Mouse (Mus musculus) lung, adult 2 months (tissue): Measurements from ENCODE around the gene Syn3. TPM values are rescaled to one million over a fixed set of nuclear protein-coding genes. Genes with fewer than 3 reads are reported as not detected.
"Not testable (repeated sequence)": the region's sequence is repeated elsewhere in the genome, so short reads cannot be mapped to it uniquely, and the experiment has no call there.

Source experiments
- DNase-seq: peaks from one replicate; pipeline ENCODE4 v3.0.0; 2022
- H3K4me1 ChIP-seq: fragments of 200-500 bp; 2 replicates; pipeline ENCODE4 v1.6.1; 2011; ENCODE audit warnings: low read length; ENCODE audit not compliant: control insufficient read depth, insufficient read depth
- H3K4me3 ChIP-seq: fragments of 200-500 bp; replicated peaks from 2 replicates; pipeline ENCODE3; 2011; ENCODE audit warnings: low read depth, mild to moderate bottlenecking, control low read depth, low read length; ENCODE audit errors: extremely low read depth
- CTCF ChIP-seq: fragments of 200-500 bp; IDR thresholded peaks from 2 replicates; pipeline ENCODE4 v1.5.1; 2011; ENCODE audit warnings: mild to moderate bottlenecking, low read length, control low read depth; ENCODE audit not compliant: insufficient read depth
- POLR2A ChIP-seq: fragments of 200-500 bp; IDR thresholded peaks from 2 replicates; pipeline ENCODE4 v1.6.1; 2011; ENCODE audit warnings: low read depth, mild to moderate bottlenecking, control low read depth, low read length, borderline replicate concordance; ENCODE audit errors: extremely low read depth
- WGBS: fragments of 180-500 bp; shearing (Covaris S2); methylation state at CpG from one replicate; pipeline ENCODE4 v1.1.7; 2018; 5-methylcytosine and 5-hydroxymethylcytosine counted together
- polyA plus RNA-seq: library from polyadenylated mRNA; depleted of rRNA; stranded (reverse); fragments of >200 nt; gene quantifications from 2 replicates; pipeline ENCODE4 v1.2.3, GENCODE M21; 2012

Gene Syn3
- polyA plus RNA-seq, 1 experiment, result 1.1 TPM

DNA sequence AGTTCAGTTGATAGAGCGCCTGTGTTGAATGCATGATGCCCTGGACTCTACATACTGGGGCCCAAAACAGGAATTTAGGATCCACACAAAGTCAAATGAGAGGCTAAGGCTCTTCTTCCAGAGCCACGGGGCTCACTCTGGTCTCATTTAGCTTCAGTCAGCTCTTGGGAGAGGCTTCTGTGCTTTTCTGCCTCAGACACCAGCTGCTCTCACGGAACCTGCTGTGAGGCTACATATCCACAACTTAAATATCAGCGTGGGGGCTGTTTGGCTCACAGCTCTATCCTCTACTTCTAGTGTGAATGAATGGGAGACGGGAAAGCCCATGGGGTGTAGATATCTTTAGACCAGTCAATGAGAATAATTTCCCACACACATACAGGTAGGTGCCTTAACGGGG is 109.9 kb downstream of the Syn3 start:
- no peak for TF ChIP-seq CTCF
- no peak for TF ChIP-seq POLR2A
- no peak overlapping the region for H3K4me3 ChIP-seq
- 94% methylated on average over 6 of the region's 6 CpGs for WGBS
- peaks cover 3% of the 10 kb centered on the region; the same call in 1 of the 2 replicates for H3K4me1 ChIP-seq
- no peak for DNase-seq

DNA sequence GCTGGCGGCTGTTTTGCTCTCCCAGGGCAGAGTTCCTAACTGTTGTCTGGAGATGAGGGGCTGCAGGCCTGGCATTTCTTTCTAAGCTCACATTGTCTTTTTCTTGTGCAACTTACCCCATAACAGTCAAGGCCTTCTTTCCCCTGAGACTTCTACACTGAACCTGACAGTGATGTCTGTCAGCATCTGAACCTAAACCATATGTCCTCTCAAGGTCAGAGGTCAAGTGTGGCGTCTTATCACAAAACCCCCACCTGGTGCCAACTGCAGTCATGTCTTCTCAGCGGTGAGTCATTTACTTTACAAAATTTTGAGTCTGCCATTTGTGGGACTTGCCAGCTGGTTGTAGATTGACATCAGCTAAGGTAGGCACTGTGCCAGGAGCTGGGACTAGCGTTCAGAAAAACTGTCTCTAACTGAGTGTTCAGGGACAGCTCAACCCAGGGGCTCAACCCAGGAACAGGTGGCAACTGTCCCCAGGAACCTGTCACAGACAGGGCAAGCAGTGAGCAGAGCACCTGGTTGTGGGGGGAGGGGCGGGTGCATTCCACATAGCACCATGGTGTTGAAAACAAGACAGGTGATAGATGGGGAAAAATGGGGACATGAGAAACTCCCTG is 110.8 kb downstream of the Syn3 start:
- TF ChIP-seq POLR2A, result no peak
- TF ChIP-seq CTCF, result no peak
- WGBS, result 56% methylated on average over 5 of the region's 5 CpGs
- no peak overlapping the region for H3K4me3 ChIP-seq
- no peak for DNase-seq
- H3K4me1 ChIP-seq, result peaks cover 3% of the 10 kb centered on the region; the same call in 1 of the 2 replicates

DNA sequence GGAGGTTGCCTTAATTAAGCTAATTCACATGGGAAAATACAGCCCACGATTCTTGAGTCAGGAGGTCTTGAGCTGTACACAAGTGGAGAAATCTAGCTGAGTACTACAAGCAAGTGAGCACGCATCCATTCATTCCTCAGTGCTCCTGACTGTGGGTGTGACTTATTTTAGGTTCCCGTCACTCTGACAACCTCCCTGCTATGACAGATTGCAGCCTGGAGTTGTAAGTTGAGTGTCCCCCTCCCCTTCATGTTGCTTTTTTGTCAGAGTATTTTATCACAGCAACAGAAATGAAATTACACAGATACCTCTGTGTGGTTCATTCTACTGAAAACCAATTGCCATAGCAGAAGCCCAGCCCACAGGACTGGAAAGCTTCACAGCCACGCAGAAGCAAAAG is 112.5 kb downstream of the Syn3 start:
- 83% methylated on average over 4 of the region's 4 CpGs for WGBS
- peaks cover 3% of the 10 kb centered on the region; the same call in 1 of the 2 replicates for H3K4me1 ChIP-seq
- no peak for TF ChIP-seq POLR2A
- TF ChIP-seq CTCF, result no peak
- H3K4me3 ChIP-seq, result no peak overlapping the region
- no peak for DNase-seq

DNA sequence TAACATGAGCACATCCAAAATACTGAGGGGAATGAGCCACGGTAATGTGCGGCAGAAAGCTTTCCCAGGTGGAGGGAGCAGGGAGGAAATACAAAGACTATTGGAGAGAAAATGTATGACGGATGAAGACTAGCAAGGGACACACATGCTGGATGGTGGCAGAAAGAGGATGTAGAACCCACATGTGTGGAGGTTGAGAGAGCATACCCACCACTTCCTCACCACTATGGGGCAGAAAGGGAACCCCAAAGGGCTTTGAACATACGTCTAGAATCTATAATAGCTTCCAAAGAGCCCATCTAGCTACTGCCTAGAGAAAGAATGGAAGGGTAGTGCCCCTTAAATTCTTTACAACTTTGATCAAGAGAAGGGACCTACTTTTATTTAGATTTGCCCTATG is 113.0 kb downstream of the Syn3 start:
- DNase-seq, result no peak
- H3K4me1 ChIP-seq, result peaks cover 3% of the 10 kb centered on the region; the same call in 1 of the 2 replicates
- H3K4me3 ChIP-seq, result no peak overlapping the region
- WGBS, result 67% methylated on average over 4 of the region's 4 CpGs
- TF ChIP-seq CTCF (no peak), POLR2A (no peak)

DNA sequence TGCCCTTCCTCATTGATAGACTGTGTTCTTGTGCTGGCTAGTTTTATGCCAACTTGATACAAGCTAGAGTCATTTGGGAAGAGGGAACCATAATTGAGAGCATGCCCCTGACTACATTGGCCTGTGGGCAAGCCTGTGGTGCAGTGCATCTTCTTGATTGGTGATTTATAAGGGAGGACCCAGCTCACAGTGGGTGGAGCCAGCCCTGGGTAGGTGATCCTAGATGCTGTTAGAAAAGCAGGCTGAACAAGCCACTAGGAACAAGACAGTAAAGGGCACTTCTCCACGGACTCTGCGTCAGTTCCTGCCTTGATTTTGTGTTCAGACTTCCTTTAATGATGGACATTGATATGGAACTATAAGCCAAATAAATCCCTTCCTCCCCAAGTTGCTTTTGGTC is 114.0 kb downstream of the Syn3 start:
- no peak for TF ChIP-seq CTCF
- no peak for TF ChIP-seq POLR2A
- Histone ChIP-seq H3K4me1 (peaks cover 3% of the 10 kb centered on the region; the same call in 1 of the 2 replicates), H3K4me3 (no peak overlapping the region)
- no peak for DNase-seq
- WGBS, result 77% methylated on average over 2 of the region's 2 CpGs

DNA sequence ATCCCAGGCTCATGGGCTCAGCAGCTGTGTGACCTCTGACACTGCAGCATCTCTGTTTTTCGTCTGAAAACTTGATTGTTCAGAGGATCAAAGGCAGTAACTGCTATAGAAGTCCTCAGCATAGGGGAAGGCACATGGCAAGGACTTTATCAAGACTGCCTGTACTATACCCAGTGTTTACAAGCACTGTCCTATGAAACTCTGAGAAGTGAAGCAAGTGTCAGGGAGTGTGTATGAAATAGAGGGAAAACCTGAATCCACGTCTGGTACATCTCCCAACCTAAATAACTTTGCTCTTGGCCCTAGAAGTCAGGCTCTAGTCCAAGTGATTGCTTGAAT is 116.8 kb downstream of the Syn3 start:
- DNase-seq, result no peak
- H3K4me3 ChIP-seq, result no peak overlapping the region
- H3K4me1 ChIP-seq, result no peaks in the 10 kb centered on the region
- TF ChIP-seq CTCF (no peak), POLR2A (no peak)
- WGBS, result 49% methylated on average over 2 of the region's 2 CpGs

DNA sequence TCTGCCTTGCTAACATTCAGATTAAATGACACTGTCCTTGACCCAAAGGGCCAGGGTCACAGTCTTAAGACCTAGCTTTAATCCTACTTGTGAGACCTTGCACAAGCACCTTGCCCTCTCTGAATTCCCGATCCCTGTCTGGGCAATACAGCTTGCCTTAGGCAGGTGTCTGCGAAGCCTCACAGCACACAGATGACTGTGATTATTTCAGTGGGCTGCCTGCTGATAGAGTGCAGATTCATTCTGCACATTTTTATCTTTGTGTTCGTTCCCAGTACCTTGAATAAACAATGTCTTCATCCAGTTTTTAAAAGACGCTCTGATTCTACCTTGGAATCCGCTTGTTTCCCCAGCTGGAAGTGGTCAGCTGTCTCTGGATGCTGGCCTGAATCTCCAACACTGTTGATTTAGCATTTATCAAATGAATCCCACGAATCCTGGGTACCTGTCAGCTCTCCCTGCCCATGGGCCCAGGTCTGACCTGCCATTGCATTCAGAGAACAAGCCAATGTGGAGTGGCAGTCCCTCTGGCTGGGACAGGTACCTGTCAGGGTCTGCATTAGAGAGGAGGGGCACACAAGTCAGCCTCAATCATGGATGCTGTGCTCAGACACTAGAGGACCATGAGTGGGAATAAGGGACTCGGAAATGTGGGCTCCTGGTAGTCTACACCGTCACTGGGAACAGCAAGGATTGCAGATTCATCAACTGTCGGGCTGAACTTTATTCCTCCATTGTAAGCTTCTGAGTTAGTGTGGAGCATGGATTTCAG is 117.4 kb downstream of the Syn3 start:
- WGBS, result 73% methylated on average over 9 of the region's 9 CpGs
- TF ChIP-seq CTCF (no peak), POLR2A (no peak)
- DNase-seq, result no peak
- H3K4me3 ChIP-seq, result no peak overlapping the region
- no peaks in the 10 kb centered on the region for H3K4me1 ChIP-seq

DNA sequence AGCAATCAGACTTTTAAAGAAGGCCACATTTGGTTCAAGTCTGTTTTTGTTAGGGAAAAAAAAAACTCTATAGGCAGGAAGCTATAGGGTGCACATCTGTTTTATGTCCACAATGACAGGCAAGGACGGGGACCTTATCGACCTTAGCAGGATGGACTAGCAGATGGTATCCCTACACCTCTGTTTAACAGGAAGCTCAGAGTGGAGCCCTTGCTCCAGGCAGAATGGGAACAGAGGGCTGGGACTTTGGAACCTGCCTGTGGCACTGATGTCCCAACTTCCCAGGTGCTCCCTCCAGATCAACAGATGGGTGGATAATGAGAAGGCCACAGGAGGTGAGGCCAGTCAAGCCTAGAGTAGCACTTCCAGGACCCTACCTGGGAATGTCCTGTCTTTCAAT is 118.1 kb downstream of the Syn3 start:
- TF ChIP-seq POLR2A, result no peak
- no peak for DNase-seq
- H3K4me1 ChIP-seq, result no peaks in the 10 kb centered on the region
- 75% methylated on average over 2 of the region's 2 CpGs for WGBS
- no peak overlapping the region for H3K4me3 ChIP-seq

DNA sequence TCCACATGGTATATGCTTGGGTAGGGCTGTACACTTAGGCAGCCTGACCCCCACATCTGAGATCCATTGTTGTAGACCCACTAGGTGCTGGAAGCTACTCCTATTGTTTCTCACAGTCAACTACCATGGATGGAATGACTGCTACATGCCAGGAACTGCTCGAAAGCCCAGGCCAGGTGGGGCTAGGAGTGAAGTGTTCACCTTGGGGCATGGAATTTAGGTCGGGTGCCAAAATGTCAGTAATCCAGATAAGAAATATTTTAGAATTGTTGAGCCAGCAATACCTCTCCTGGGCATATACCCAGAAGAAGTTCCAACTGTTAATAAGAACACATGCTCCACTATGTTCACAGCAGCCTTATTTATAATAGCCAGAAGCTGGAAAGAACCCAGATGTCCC is 119.9 kb downstream of the Syn3 start:
- not testable (repeated sequence) for H3K4me1 ChIP-seq, H3K4me3 ChIP-seq, DNase-seq
- WGBS, result 69% methylated on average over 2 of the region's 2 CpGs
